Mouse (Mus musculus): ENCODE measurements around the gene Hist1h4f.
"Not testable (repeated sequence)": the region's sequence is repeated elsewhere in the genome, so short reads cannot be mapped to it uniquely, and the experiment has no call there.

Hist1h4f gene

GRCm38 (mm10) chr13:23576351-23576881, 25.0 kb upstream of the Hist1h4f start:
- DNase-seq (ENCODE audit: low spot score), result no peak

DNA sequence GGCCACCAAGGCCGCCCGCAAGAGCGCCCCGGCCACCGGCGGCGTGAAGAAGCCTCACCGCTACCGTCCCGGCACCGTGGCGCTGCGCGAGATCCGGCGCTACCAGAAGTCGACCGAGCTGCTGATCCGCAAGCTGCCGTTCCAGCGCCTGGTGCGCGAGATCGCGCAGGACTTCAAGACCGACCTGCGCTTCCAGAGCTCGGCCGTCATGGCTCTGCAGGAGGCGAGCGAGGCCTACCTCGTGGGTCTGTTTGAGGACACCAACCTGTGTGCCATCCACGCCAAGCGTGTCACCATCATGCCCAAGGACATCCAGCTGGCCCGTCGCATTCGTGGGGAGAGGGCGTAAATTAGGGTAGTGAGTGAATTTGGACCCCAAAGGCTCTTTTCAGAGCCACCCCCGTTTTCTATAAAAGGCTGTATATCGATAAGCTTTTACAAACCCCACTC, 24.4 kb upstream of the Hist1h4f start:
- DNase-seq (ENCODE audit: low spot score), result not testable (repeated sequence)

DNA sequence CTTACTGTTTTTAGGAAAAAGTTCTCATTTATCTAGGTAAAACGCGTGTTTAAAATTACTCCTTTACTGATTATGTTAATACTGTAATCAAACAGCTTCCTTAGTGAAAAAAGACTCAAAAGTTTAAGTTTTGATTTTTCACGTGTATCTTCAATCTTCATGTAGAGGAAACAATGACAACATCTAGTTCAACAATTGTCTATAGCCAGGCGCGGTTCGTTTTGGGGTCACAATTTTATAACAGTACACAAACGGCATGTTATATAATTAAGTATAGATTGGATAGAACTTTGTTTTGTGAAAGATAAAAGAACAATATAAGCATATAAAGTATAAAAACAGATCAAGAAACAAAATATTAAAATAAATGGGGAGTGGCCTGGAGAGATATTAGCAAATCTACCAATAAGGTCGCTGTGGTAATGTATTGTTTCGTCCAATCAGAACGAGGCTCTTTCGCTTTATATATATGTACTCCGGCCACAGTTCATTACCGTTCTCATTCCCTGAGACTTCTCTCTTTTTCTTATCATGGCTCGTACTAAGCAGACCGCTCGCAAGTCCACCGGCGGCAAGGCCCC, 23.9 kb upstream of the Hist1h4f start, which contains the start of gene Hist1h3d:
TSS of gene Hist1h3d (plus strand) at position 493 of the 581 bp plus-strand sequence.
- peak; percentile 78 for DNase-seq (ENCODE audit: low spot score)

DNA sequence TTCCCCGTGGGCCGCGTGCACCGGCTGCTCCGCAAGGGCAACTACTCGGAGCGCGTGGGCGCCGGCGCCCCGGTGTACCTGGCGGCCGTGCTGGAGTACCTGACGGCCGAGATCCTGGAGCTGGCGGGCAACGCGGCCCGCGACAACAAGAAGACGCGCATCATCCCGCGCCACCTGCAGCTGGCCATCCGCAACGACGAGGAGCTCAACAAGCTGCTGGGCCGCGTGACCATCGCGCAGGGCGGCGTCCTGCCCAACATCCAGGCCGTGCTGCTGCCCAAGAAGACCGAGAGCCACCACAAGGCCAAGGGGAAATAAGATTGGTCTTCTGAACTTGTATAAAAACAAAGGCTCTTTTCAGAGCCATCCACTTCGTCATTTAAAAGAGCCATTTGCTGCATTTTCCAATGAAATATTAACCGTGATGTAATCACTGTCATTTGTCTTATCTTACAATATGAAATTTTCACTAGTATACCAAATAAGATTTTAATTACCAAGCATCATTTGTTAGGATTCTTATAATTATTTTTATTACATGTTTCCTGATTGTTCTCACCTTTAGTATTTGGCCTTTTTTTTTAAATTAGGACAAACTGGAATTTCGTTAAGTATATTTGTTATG, 23.2 kb upstream of the Hist1h4f start:
- DNase-seq (ENCODE audit: low spot score), result not testable (repeated sequence)

GRCm38 (mm10) chr13:23573898-23574524, 22.6 kb upstream of the Hist1h4f start, which contains the start of the genes Hist1h2bf and Hist1h2ad:
TSS of gene Hist1h2bf (minus strand) at chr13:23574196.
TSS of gene Hist1h2ad (plus strand) at chr13:23574381.
- DNase-seq (ENCODE audit: low spot score), result peak; percentile 96

- not testable (repeated sequence) for DNase-seq (ENCODE audit: low spot score)
Measured at GRCm38 (mm10) chr13:23573034-23573897, 21.8 kb upstream of the Hist1h4f start.

- no peak for DNase-seq (ENCODE audit: low spot score)
Measured at GRCm38 (mm10) chr13:23572218-23573033, 21.0 kb upstream of the Hist1h4f start.

DNA sequence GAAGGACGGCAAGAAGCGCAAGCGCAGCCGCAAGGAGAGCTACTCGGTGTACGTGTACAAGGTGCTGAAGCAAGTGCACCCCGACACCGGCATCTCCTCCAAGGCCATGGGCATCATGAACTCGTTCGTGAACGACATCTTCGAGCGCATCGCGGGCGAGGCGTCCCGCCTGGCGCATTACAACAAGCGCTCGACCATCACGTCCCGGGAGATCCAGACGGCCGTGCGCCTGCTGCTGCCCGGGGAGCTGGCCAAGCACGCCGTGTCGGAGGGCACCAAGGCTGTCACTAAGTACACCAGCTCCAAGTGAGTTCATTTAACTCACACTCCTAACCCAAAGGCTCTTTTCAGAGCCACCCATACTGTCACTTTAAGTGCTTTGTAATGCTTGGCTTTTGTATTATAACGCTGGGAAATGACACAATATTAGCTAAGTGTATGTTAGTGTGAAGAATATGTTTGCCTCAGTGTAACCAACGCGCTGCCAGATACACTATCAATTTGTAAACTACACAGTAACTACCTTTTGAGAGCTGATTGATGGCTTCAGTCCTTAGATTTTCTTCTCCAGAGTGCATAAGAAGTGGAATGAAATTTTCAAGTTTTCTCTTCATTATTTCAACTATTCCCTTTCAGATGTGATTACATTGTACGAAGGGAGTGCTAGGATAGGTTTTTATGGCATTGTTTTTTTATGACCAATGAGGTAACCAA, 20.2 kb upstream of the Hist1h4f start:
- DNase-seq (ENCODE audit: low spot score), result not testable (repeated sequence)

GRCm38 (mm10) chr13:23571022-23571503, 19.6 kb upstream of the Hist1h4f start, which contains the start of the genes Hist1h2ae and Hist1h2bg:
TSS of gene Hist1h2ae (minus strand) at chr13:23571220.
TSS of gene Hist1h2bg (plus strand) at chr13:23571396.
- peak; percentile 93 for DNase-seq (ENCODE audit: low spot score)

GRCm38 (mm10) chr13:23570261-23571021, 19.0 kb upstream of the Hist1h4f start:
- not testable (repeated sequence) for DNase-seq (ENCODE audit: low spot score)

DNA sequence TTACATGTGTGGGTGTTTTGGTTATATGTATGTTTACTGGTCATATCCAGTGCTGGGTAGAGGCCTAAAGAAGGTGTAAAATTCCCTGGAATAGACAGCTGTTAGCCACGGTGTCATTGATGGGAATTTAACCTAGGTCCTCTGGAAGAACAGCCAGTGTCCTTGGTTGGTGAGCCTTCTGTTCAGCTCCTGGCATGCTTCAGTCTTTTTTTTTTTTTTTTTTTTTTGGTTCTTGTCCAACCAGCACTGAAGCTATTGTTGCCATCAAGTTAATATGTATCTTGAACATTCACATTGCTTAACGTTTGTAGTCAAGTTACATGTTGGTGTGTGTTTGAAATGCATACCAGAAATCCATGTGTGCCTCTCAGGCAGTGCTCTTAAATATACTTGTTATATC, 13.0 kb upstream of the Hist1h4f start:
- no peak for DNase-seq (ENCODE audit: low spot score)

GRCm38 (mm10) chr13:23562699-23563462, 11.4 kb upstream of the Hist1h4f start:
- no peak for DNase-seq (ENCODE audit: low spot score)

DNA sequence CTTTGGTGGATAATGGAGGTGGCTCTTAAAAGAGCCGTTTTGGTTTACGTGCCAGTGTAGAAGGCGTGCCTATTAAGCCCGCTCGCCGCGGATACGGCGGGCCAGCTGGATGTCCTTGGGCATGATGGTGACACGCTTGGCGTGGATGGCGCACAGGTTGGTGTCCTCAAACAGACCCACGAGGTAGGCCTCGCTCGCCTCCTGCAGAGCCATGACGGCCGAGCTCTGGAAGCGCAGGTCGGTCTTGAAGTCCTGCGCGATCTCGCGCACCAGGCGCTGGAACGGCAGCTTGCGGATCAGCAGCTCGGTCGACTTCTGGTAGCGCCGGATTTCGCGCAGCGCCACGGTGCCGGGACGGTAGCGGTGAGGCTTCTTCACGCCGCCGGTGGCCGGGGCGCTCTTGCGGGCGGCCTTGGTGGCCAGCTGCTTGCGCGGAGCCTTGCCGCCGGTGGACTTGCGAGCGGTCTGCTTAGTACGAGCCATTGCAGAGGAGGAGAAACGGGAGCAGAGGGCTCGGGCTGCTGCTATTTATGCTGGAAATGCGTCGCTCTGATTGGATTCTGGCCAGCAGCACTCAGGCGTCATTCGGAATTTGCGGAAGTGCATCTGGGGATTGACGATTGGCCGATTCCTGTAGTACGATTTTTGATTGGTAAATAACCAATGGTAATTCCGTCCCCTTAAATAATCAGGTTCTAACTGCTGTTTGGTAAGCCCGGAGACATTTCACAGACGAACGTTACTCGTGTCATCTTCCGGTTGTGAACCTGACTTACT, 10.6 kb upstream of the Hist1h4f start, which contains the start of gene Hist1h3e:
TSS of gene Hist1h3e (minus strand) at position 487 of the 777 bp plus-strand sequence.
- peak; percentile 96 for DNase-seq (ENCODE audit: low spot score)

GRCm38 (mm10) chr13:23561531-23561882, 10.1 kb upstream of the Hist1h4f start:
- DNase-seq (ENCODE audit: low spot score), result not testable (repeated sequence)

DNA sequence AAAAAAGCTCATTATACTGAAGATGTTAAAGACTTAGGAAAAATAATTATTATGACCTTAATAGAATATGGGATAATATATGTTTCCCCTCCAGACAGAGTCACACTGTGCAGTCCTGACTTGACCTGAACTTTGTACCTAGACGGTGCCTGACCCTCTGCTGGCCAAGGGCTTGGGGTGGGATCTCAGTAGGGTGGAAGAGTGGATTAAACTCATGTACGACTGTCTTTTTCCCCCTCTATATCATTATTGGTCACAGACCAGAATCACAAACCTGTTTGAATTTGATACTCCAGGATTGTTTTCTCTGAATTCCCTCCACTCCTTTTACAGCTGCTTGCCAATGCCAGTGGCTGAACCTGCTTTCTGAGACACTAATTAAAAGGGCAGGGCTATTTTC, 9.3 kb upstream of the Hist1h4f start:
- DNase-seq (ENCODE audit: low spot score), result not testable (repeated sequence)

- DNase-seq (ENCODE audit: low spot score), result no peak
Measured at GRCm38 (mm10) chr13:23556906-23557305, 5.5 kb upstream of the Hist1h4f start.

DNA sequence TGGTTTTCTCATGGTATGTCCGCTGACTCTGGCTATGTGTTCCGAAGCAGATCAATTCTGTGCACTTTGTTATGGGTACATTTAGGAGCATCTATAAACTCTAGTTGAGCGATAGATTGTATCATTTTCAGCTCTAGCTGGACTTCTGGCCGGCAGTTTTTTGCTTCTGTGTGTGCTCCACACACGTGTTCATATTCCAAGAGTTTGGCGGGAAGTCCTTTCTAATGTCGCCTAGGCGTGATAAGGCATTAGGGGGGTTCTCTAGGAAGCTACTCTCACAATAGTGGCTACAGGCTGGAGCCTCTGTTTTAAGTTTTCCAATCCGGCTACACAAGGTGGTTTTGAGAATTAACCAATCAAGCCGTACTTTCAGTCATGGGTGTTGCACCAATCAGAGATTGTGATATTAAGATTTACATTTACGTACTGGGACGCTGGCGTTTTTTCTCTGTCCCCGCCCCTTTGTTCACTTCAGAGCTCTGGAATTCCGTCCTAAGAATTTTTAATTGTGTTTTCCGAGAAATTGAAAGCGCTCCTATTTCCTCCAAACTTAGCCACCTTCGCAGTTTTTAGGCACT, 4.5 kb upstream of the Hist1h4f start:
- peak; percentile 92 for DNase-seq (ENCODE audit: low spot score)
